Mouse (Mus musculus): ENCODE measurements around the gene Mbd4.

The Mbd4 gene

GRCm38 (mm10) chr6:115814104-115814503 lies 39.1 kb downstream of the Mbd4 start:
- in situ Hi-C loops (cut with MboI, MseI): no loop called here

DNA sequence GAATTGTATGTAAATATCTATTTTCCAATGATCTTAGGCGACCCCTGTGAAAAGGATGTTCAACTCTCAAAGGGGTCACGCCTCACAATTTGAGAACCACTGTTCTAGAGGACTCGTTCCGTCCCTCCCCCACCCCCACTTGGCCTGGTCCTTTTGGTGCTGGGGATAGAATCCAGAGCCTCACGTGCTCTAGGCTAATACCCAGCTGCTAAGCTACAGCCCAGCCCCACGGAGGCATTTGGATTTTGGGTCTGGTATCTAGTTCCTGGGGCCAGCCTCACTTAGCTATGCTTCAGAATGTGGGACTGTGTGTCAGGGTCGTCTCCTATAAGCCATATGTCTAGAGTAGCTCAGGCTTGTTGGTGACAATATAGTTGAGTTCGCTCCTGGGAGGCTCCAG lies 41.6 kb downstream of the Mbd4 start:
- in situ Hi-C loops (cut with MboI, MseI): no loop called here

DNA sequence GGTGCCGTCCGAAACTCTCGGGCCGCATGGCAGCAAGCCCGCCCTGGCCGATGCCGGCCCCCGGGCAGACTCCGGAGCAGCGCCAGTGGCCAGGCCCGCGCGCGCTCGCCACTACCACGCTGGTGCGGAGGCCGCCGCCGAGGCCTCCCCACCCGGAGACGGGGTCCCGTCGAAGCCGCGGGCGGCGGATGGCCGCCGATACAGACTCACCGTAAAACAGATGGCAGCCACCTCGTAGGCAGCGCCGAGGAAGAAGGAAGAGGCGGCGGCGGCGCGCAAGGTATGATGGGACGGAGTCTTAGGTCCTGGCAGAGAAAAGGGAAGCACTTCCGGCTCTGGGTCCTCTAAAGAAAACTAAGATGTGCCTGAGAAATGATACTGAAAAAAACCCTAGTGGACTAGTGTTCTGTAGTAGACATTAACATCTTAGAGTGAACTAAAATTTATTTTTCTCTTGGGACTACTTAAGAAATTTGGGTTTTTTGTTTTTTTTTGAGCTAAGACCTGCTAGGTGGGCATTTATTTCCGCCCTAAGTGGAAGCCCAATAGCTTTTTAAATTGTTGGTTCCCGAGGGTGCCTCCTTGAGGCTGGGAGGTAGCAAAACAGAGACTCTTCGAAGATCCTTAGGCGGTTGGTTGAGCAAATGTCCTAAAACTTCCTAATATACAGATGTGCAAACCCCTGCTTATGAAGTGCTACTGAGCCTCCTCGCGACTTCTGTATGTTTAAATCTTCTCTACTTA lies 44.5 kb downstream of the Mbd4 start, which contains the start of gene Rpl32:
TSS of gene Rpl32 (minus strand) at position 260 of the 744 bp plus-strand sequence.
- in situ Hi-C loops (cut with MboI, MseI): no loop called here

GRCm38 (mm10) chr6:115808196-115808487 lies 45.0 kb downstream of the Mbd4 start:
- in situ Hi-C loops (cut with MboI, MseI): no loop called here

DNA sequence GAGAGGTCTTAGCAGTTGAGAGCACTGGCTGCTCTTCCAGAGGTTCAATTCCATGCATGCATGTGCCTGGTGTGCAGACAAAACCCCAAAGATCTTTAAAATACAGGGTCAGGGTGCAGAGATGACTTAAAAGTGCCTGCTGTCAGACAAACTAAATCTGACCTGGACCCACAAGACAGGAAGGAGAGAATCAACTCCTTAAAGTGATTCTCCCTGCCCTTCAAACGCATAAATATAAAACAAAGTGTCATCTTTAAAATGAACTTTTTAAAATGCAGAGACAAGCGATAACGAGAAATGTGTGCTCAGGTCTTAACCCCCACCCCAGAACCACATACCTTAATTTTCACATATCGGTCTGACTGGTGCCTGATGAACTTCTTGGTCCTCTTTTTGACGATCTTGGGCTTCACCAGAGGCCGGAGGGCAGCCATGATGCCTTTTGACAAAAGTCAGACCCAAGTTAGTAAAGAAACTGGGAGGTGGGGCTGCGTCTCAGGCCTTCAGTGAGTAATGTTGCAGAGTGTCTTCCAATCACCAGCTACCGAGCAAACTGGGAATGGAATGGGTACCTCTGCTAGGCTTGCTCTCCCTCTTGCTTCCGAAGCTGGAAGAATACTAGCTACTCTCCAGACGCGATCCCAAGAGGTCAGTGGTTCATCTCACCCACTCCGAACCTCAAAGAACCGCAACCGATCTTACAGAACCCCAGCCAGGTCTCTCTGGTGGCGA lies 45.5 kb downstream of the Mbd4 start:
- in situ Hi-C loops (cut with MboI, MseI): no loop called here

- in situ Hi-C loops (cut with MboI, MseI): no loop called here
Observed at GRCm38 (mm10) chr6:115804432-115805192, 48.6 kb downstream of the Mbd4 start.

DNA sequence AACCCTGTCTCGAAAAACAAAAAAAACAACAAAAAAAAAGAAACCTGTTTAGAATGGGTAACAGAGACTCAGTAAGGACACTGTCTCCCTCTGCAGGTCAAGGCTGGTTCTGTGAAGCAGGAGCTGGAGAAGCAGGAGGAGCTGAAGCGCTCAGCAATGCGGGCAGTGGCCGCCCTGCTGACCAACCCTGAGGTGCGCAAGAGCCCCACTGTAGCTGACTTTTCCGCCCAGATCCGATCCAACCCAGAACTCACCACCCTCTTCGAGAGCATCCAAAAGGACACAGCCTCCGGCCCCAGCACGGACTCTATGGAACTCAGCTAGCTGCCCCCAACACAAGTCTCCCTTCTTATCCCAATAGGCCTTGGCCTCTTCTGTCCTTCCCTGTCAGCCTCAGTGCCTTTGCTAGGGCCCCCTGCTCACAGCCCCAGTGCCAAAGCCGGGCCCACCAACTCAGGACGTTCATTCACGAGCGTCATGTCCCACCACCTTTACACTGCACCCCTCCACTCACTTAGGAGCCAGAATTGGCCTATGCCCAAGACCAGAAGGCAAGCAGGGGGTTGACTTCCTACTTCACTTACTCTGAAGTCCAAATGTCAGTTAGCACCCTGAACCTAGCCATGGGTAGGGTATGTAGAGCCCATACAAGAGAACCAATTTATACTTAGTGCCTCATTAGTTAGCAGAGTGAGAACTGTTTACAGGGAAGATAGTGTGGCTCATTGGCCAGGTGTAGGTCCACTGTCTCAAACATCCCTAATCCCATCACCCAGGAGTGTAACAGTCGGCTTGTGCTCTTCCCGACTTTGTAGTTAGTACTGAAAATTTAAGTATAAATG lies 49.4 kb downstream of the Mbd4 start:
- in situ Hi-C loops (cut with MboI, MseI): no loop called here

DNA sequence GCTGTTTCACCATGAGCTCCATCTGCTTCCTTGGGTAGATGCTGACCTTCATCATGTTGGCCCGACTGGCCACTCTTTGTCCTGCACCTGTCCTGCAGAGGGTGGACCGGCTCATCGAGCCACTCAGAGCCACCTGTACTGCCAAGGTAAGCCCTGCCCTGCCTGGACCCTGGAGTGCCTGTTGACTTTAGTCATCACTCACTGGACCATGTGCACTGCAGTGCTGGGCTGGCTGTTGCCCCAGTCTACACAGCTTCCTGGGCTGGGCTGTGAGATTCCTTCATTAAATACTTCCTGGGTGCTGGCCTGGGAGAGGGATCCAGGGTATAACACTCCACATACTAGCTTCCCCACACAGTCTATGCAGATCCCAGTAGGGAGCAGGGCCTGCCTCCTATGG lies 51.4 kb downstream of the Mbd4 start:
- in situ Hi-C loops (cut with MboI, MseI): no loop called here

GRCm38 (mm10) chr6:115792691-115793215 lies 60.4 kb downstream of the Mbd4 start:
- in situ Hi-C loops (cut with MboI, MseI): no loop called here

- in situ Hi-C loops (cut with MboI, MseI): no loop called here
Observed at GRCm38 (mm10) chr6:115791842-115792686, 61.1 kb downstream of the Mbd4 start.

GRCm38 (mm10) chr6:115791016-115791415 lies 62.2 kb downstream of the Mbd4 start:
- in situ Hi-C loops (cut with MboI, MseI): no loop called here
